14 mouse cellular contexts compared by ENCODE assay signal in genomic region chr13:59091138-59091971, GRCm38 (mm10).
A peak's percentile ranks its signal among the peaks of the same experiment; 100 is the strongest.
DNase-seq lines count a peak whose midpoint lies in the region; ATAC-seq lines count a peak whose summit lies in the region.
"Had no signal": no experiment of that assay in that cellular context is flagged by ENCODE, and none has a peak within 500 bp of the region (broad histone marks: within the 10 kb centered on the region; RNA-seq: fewer than 3 reads in every experiment).

No protein-coding gene starts in this region.

- peak overlapping the region; percentile 96 for H3K27ac ChIP-seq in hindbrain, embryonic 11.5 days (ENCODE audit: low read depth, low read length)
- H3K27ac ChIP-seq in neural tube, embryonic 15.5 days (replicated peaks), result peak overlapping the region; percentile 89
- H3K27ac ChIP-seq: limb, embryonic 13.5 days had no signal

- intact Hi-C loops in left cerebral cortex, postnatal 4 days (cut with DNase I), result no loop called here
- intact Hi-C loops in heart, postnatal 36 days (cut with DNase I), result no loop called here

- no peak overlapping the region for H3K4me2 ChIP-seq in hindbrain, embryonic 11.5 days (replicated peaks; ENCODE audit: low read depth, low read length)
- no peak overlapping the region for H3K4me2 ChIP-seq in neural tube, embryonic 15.5 days
- H3K4me2 ChIP-seq: limb, embryonic 13.5 days had no signal

- H3K9me3 ChIP-seq in hindbrain, embryonic 11.5 days (ENCODE audit: control insufficient read depth, low read length), result no peaks in the 10 kb centered on the region
- no peaks in the 10 kb centered on the region for H3K9me3 ChIP-seq in neural tube, embryonic 15.5 days (replicated peaks)
- H3K9me3 ChIP-seq: limb, embryonic 13.5 days had no signal

- H3K27me3 ChIP-seq in hindbrain, embryonic 11.5 days (ENCODE audit: control insufficient read depth, insufficient read depth, low read length), result no peaks in the 10 kb centered on the region
- H3K27me3 ChIP-seq in neural tube, embryonic 15.5 days (replicated peaks), result no peaks in the 10 kb centered on the region

- H3K9ac ChIP-seq in hindbrain, embryonic 11.5 days (ENCODE audit: low read depth, low read length), result no peak overlapping the region
- peak overlapping the region; percentile 14; the same call in 1 of the 2 replicates for H3K9ac ChIP-seq in neural tube, embryonic 15.5 days (replicated peaks)
- H3K9ac ChIP-seq: limb, embryonic 13.5 days had no signal

- ATAC-seq in hindbrain, embryonic 11.5 days (ENCODE audit: low FRiP score), result peak; percentile 68
- peak; percentile 26 for ATAC-seq in neural tube, embryonic 15.5 days (ENCODE audit: low FRiP score)
- ATAC-seq in erythroid progenitor cell, adult 5-6 weeks (replicated peaks; ENCODE audit: low FRiP score, poor library complexity, severe bottlenecking), result no peak

- no peaks in the 10 kb centered on the region for H3K36me3 ChIP-seq in hindbrain, embryonic 11.5 days (ENCODE audit: control insufficient read depth, insufficient read depth, low read length)
- no peaks in the 10 kb centered on the region for H3K36me3 ChIP-seq in neural tube, embryonic 15.5 days
- H3K36me3 ChIP-seq: limb, embryonic 13.5 days had no signal

- H3K4me3 ChIP-seq in hindbrain, embryonic 11.5 days (ENCODE audit: low read depth, low read length), result no peak overlapping the region
- no peak overlapping the region for H3K4me3 ChIP-seq in neural tube, embryonic 15.5 days (replicated peaks)
- H3K4me3 ChIP-seq: limb, embryonic 13.5 days had no signal

- WGBS in hindbrain, embryonic 11.5 days, result 25% methylated on average over 13 of the region's 13 CpGs
- WGBS in neural tube, embryonic 15.5 days, result 18% methylated on average over 13 of the region's 13 CpGs

- peak; percentile 31 for DNase-seq in left cerebral cortex, postnatal 4 days
- no peak for DNase-seq in left cerebral cortex, adult 18-20 months (ENCODE audit: low spot score in 2 of 2)
- peak; percentile 68 for DNase-seq in hindbrain, embryonic 11.5 days (ENCODE audit: low spot score)
- DNase-seq in mesoderm, embryonic 11.5 days (ENCODE audit: low read depth, low spot score), result peak; percentile 43
- no peak for DNase-seq in heart, postnatal 36 days
- DNase-seq in liver, result no peak
- DNase-seq: cerebellum, adult 9-10 months; gastrocnemius, postnatal 14 days; kidney, postnatal 25 days; lung, postnatal 10 days; thymus, postnatal 36 days had no signal

- H3K4me1 ChIP-seq in hindbrain, embryonic 11.5 days (replicated peaks; ENCODE audit: control insufficient read depth, insufficient read depth, low read length), result peaks cover 9% of the 10 kb centered on the region; the same call in 1 of the 2 replicates
- peaks cover 61% of the 10 kb centered on the region for H3K4me1 ChIP-seq in neural tube, embryonic 15.5 days

Comparison
In these comparisons a context has a peak if more than half of its experiments do, and no peak if none do; other contexts are left out.
1. DNase-seq: peak in left cerebral cortex, postnatal 4 days (single experiment), hindbrain, embryonic 11.5 days (single experiment) and mesoderm, embryonic 11.5 days (single experiment); none in left cerebral cortex, adult 18-20 months (0 of 2), heart, postnatal 36 days (0 of 2) and liver (single experiment).